Mouse (Mus musculus) CH12.LX (cell line): Measurements from ENCODE around the gene Dntt. TPM values are rescaled to one million over a fixed set of nuclear protein-coding genes. Genes with fewer than 3 reads are reported as not detected.

Experiments used
- DNase-seq: peaks from one replicate; pipeline ENCODE4 v3.0.0-alpha.2; 2013; ENCODE audit errors: extremely low read depth
- H3K27ac ChIP-seq: 2 replicates; pipeline ENCODE4 v1.5.1; 2012; ENCODE audit warnings: low read depth, mild to moderate bottlenecking, control low read depth, moderate library complexity; ENCODE audit not compliant: insufficient read depth
- H3K27me3 ChIP-seq: replicated peaks from 2 replicates; pipeline ENCODE3; 2012; ENCODE audit warnings: inconsistent platforms
- H3K36me3 ChIP-seq, 2 experiments: replicated peaks in 1 of 2; 2 replicates each; pipeline versions ENCODE3 to v1.6.1; 2012; ENCODE audit warnings: inconsistent platforms in 1 of 2, low read length in 1 of 2, mild to moderate bottlenecking in 1 of 2, mixed read lengths in 1 of 2, moderate library complexity in 1 of 2; ENCODE audit not compliant: control insufficient read depth in 1 of 2, insufficient read depth in 1 of 2
- H3K4me1 ChIP-seq, 2 experiments: 2 replicates each; pipeline ENCODE4 v1.6.1; 2012; ENCODE audit warnings: inconsistent platforms in 1 of 2, moderate library complexity in 1 of 2; ENCODE audit not compliant: insufficient read depth in 2 of 2, control insufficient read depth in 1 of 2
- H3K4me2 ChIP-seq: 2 replicates; pipeline ENCODE4 v1.6.1; 2012; ENCODE audit warnings: low read depth, mild to moderate bottlenecking, control low read depth; ENCODE audit not compliant: poor library complexity, insufficient read depth, severe bottlenecking
- H3K4me3 ChIP-seq, 3 experiments: fragments of 150-350 bp in 1 of 3; sonication (generic) in 1 of 3; replicated peaks in 1 of 3; 2 replicates each; pipeline versions ENCODE3 to v1.5.1; 2011 to 2012; ENCODE audit warnings: low read depth in 2 of 3, low read length in 2 of 3, mild to moderate bottlenecking in 2 of 3, moderate library complexity in 2 of 3, control low read depth in 1 of 3, improper control_type of control experiment in 1 of 3, inconsistent platforms in 1 of 3, mixed read lengths in 1 of 3; ENCODE audit not compliant: poor library complexity in 1 of 3
- H3K79me2 ChIP-seq: replicated peaks from 2 replicates; pipeline ENCODE4 v1.6.1; 2012; ENCODE audit warnings: mild to moderate bottlenecking, moderate library complexity; ENCODE audit not compliant: control insufficient read depth, poor library complexity, insufficient read depth, severe bottlenecking; ENCODE audit errors: extremely low read depth
- H3K9ac ChIP-seq: 2 replicates; pipeline ENCODE4 v1.6.1; 2012; ENCODE audit warnings: low read depth, mild to moderate bottlenecking, control low read depth, moderate library complexity; ENCODE audit not compliant: insufficient read depth
- H3K9me3 ChIP-seq: replicated peaks from 2 replicates; pipeline ENCODE3; 2012; ENCODE audit warnings: low read length, inconsistent platforms, mixed read lengths
- BHLHE40 ChIP-seq: IDR thresholded peaks from 2 replicates; pipeline ENCODE4 v1.6.1; 2011; ENCODE audit warnings: mild to moderate bottlenecking, low read depth, low read length, improper control_type of control experiment
- CHD1 ChIP-seq: IDR thresholded peaks from 2 replicates; pipeline ENCODE4 v1.6.1; 2012; ENCODE audit warnings: low read depth, low read length, improper control_type of control experiment, inconsistent platforms
- CHD2 ChIP-seq: IDR thresholded peaks from 2 replicates; pipeline ENCODE4 v1.6.1; 2011; ENCODE audit warnings: low read length, improper control_type of control experiment
- CTCF ChIP-seq, 2 experiments: IDR thresholded peaks in 1 of 2; conservative IDR thresholded peaks in 1 of 2; 2 replicates each; pipeline ENCODE4 v1.5.1; 2011 to 2012; ENCODE audit warnings: low read depth in 2 of 2, low read length in 2 of 2, improper control_type of control experiment in 1 of 2, inconsistent platforms in 1 of 2, mild to moderate bottlenecking in 1 of 2, moderate library complexity in 1 of 2
- EP300 ChIP-seq: IDR thresholded peaks from 2 replicates; pipeline ENCODE4 v1.6.1; 2011; ENCODE audit warnings: low read length, improper control_type of control experiment
- GABPA ChIP-seq: IDR thresholded peaks from 2 replicates; pipeline ENCODE4 v1.6.1; 2012; ENCODE audit warnings: low read depth, low read length, improper control_type of control experiment, inconsistent platforms; ENCODE audit not compliant: insufficient replicate concordance
- HCFC1 ChIP-seq: IDR thresholded peaks from 2 replicates; pipeline ENCODE4 v1.6.1; 2012; ENCODE audit warnings: low read depth, mild to moderate bottlenecking, inconsistent platforms, low read length, improper control_type of control experiment
- MAFK ChIP-seq: IDR thresholded peaks from 2 replicates; pipeline ENCODE4 v1.6.1; 2011; ENCODE audit warnings: low read length, improper control_type of control experiment; ENCODE audit not compliant: insufficient replicate concordance
- MAX ChIP-seq: IDR thresholded peaks from 2 replicates; pipeline ENCODE4 v1.6.1; 2011; ENCODE audit warnings: low read length, improper control_type of control experiment
- MAZ ChIP-seq: IDR thresholded peaks from 2 replicates; pipeline ENCODE4 v1.6.1; 2012; ENCODE audit warnings: low read depth, mild to moderate bottlenecking, inconsistent platforms, low read length, improper control_type of control experiment, moderate library complexity
- MEF2A ChIP-seq: IDR thresholded peaks from 2 replicates; pipeline ENCODE4 v1.6.1; 2014; ENCODE audit warnings: low read depth, mild to moderate bottlenecking, inconsistent platforms, low read length, improper control_type of control experiment, borderline replicate concordance
- MYC ChIP-seq: IDR thresholded peaks from 2 replicates; pipeline ENCODE4 v1.6.1; 2011; ENCODE audit warnings: low read depth, mild to moderate bottlenecking, improper control_type of control experiment, low read length
- NRF1 ChIP-seq: IDR thresholded peaks from 2 replicates; pipeline ENCODE4 v1.6.1; 2014; ENCODE audit warnings: low read depth, mild to moderate bottlenecking, inconsistent platforms, low read length, improper control_type of control experiment, moderate library complexity
- POLR2A ChIP-seq: IDR thresholded peaks from 2 replicates; pipeline ENCODE4 v1.6.1; 2011; ENCODE audit warnings: low read depth, mild to moderate bottlenecking, improper control_type of control experiment, low read length
- RAD21 ChIP-seq: IDR thresholded peaks from 2 replicates; pipeline ENCODE4 v1.6.1; 2011; ENCODE audit warnings: low read depth, mild to moderate bottlenecking, low read length, improper control_type of control experiment, moderate library complexity
- RCOR1 ChIP-seq: conservative IDR thresholded peaks from 2 replicates; pipeline ENCODE4 v1.6.1; 2012; ENCODE audit warnings: low read depth, mild to moderate bottlenecking, inconsistent platforms, low read length, improper control_type of control experiment
- SMC3 ChIP-seq: IDR thresholded peaks from 2 replicates; pipeline ENCODE4 v1.6.1; 2011; ENCODE audit warnings: low read depth, low read length, improper control_type of control experiment
- TBP ChIP-seq: conservative IDR thresholded peaks from 2 replicates; pipeline ENCODE4 v1.6.1; 2011; ENCODE audit warnings: low read depth, low read length, improper control_type of control experiment
- TCF12 ChIP-seq: IDR thresholded peaks from 2 replicates; pipeline ENCODE4 v1.6.1; 2014; ENCODE audit warnings: low read depth, mild to moderate bottlenecking, inconsistent platforms, low read length, improper control_type of control experiment
- UBTF ChIP-seq: IDR thresholded peaks from 2 replicates; pipeline ENCODE4 v1.6.1; 2012; ENCODE audit warnings: low read depth, mild to moderate bottlenecking, inconsistent platforms, low read length, improper control_type of control experiment, moderate library complexity
- USF1 ChIP-seq: IDR thresholded peaks from 2 replicates; pipeline ENCODE4 v1.6.1; 2014; ENCODE audit warnings: low read depth, mild to moderate bottlenecking, inconsistent platforms, low read length, improper control_type of control experiment
- ZC3H11A ChIP-seq: IDR thresholded peaks from 2 replicates; pipeline ENCODE4 v1.6.1; 2012; ENCODE audit warnings: low read depth, mild to moderate bottlenecking, inconsistent platforms, low read length, improper control_type of control experiment
- ZMIZ1 ChIP-seq: IDR thresholded peaks from 2 replicates; pipeline ENCODE4 v1.6.1; 2012; ENCODE audit warnings: low read depth, mild to moderate bottlenecking, inconsistent platforms, low read length, improper control_type of control experiment
- ZNF384 ChIP-seq: IDR thresholded peaks from 2 replicates; pipeline ENCODE4 v1.6.1; 2012; ENCODE audit warnings: low read depth, low read length, improper control_type of control experiment, inconsistent platforms
- dilution Hi-C: fragments of 300-500 bp; cut with MboI; formaldehyde crosslinking; loops from 2 replicates; pipeline ENCODE4 v1.14.3; 2020; ENCODE audit warnings: low sequenced_read_pairs; ENCODE audit not compliant: extremely low pct_unique_long_range_greater_than_20kb, extremely low pct_ligation_motif_present
- in situ Hi-C: fragments of 300-500 bp; cut with MboI; formaldehyde crosslinking; loops from 3 replicates; pipeline ENCODE4 v1.14.3; 2019; ENCODE audit warnings: low sequenced_read_pairs, low pct_ligation_motif_present, low pct_unique_long_range_greater_than_20kb, mixed read lengths
- polyA plus RNA-seq: library from polyadenylated mRNA; unstranded; fragments of >175 nt; gene quantifications from 2 replicates; pipeline ENCODE4 v1.2.1, GENCODE M21; 2012; ENCODE audit warnings: low read depth; ENCODE audit not compliant: insufficient read length
- total RNA-seq, 2 experiments: library from RNA; depleted of rRNA; stranded (reverse); fragments of 300-350 nt in 1 of 2; fragments of >200 nt in 1 of 2; gene quantifications; 2 replicates each; pipeline ENCODE4 v1.2.3; 2012 to 2014

Dntt gene
- total and polyA plus RNA-seq, 3 experiments = 0.13 TPM; not detected in 2

- Histone ChIP-seq H3K79me2 (no peaks in the 10 kb centered on the region), H3K4me2 (no peak overlapping the region), H3K36me3 (no peaks in the 10 kb centered on the region), H3K4me1 (peaks cover 6 to 11% of the 10 kb centered on the region in 2 experiments), H3K4me3 (no peak overlapping the region), H3K9ac (no peak overlapping the region), H3K27ac (no peak overlapping the region), H3K9me3 (no peaks in the 10 kb centered on the region), H3K27me3 (peaks cover 3% of the 10 kb centered on the region)
- no peak for DNase-seq
- in situ Hi-C loops = loop anchor here (25.0 kb wide), 1 partner anchor 268 kb away; no protein-coding TSS in a partner anchor
- dilution Hi-C loops = no loop called here
- TF ChIP-seq GABPA = no peak
- no peak for TF ChIP-seq MAX
- no peak for TF ChIP-seq RAD21
- no peak for TF ChIP-seq EP300
- no peak for TF ChIP-seq TBP
- TF ChIP-seq HCFC1 = no peak
- no peak for TF ChIP-seq CTCF (conservative IDR thresholded peaks at IDR 0.05 in 1 of 2, IDR thresholded peaks at IDR 0.05 in 1 of 2; ENCODE audit: low read depth in 2 of 2, low read length in 2 of 2)
- no peak for TF ChIP-seq UBTF
- TF ChIP-seq ZC3H11A = no peak
- TF ChIP-seq CHD2 = no peak
- no peak for TF ChIP-seq TCF12
- TF ChIP-seq BHLHE40 = no peak
- TF ChIP-seq POLR2A = no peak
- no peak for TF ChIP-seq USF1
- TF ChIP-seq MYC = no peak
Measured at GRCm38 (mm10) chr19:41030161-41030560, 1.1 kb downstream of the Dntt start.

GRCm38 (mm10) chr19:41031009-41031408 is 1.9 kb downstream of the Dntt start:
- dilution Hi-C loops (no loop called here), in situ Hi-C loops (loop anchor here (25.0 kb wide), 1 partner anchor 269 kb away; no protein-coding TSS in a partner anchor)
- Histone ChIP-seq H3K4me2 (no peak overlapping the region), H3K4me1 (peaks cover 6 to 11% of the 10 kb centered on the region in 2 experiments), H3K9me3 (no peaks in the 10 kb centered on the region), H3K27ac (no peak overlapping the region), H3K4me3 (no peak overlapping the region), H3K27me3 (peaks cover 8% of the 10 kb centered on the region), H3K79me2 (no peaks in the 10 kb centered on the region), H3K9ac (no peak overlapping the region), H3K36me3 (no peaks in the 10 kb centered on the region)
- DNase-seq = no peak
- TF ChIP-seq CHD1 (no peak), MAZ (no peak), ZNF384 (no peak), TBP (no peak), SMC3 (no peak), MAFK (no peak), POLR2A (no peak), BHLHE40 (no peak), MEF2A (no peak), RCOR1 (no peak), ZMIZ1 (no peak), NRF1 (no peak), UBTF (no peak), HCFC1 (no peak)
